Mouse (Mus musculus): ENCODE results near the gene Mien1. TPM values are rescaled to one million over a fixed set of nuclear protein-coding genes. Genes with fewer than 3 reads are reported as not detected.

The Mien1 gene
- polyA plus RNA-seq, 1 experiment from 2014 or later: 269 TPM

DNA sequence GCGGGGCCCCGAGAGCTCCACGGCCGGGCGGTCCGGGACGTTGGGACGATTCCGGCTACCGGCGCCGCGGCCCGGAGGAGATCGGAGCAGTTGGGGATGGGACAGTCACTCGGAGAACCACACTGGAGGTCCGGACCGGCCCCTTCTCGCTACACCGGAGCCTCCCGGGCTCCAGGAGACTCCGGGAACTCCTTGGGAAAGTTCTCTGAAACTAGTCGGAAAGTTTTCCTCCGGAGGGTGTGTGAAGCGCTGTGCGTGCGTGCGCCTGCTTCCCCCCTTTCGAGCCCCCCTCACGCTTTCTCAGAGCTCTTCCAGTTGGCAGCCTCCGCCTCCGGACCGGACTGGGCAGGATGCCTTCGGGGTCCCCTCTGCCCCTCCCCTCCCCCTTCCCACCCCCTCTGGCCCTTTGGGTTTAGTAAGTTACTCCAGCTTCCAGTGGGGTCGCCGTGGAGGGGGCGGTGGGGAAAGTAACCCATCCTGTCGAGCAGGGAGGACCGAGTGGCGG is 25.9 kb downstream of the Mien1 start:
- Histone ChIP-seq H3K27me3 (peaks cover 56% of the 10 kb centered on the region), H3K9ac (peak overlapping the region; percentile 83), H3K4me2 (peak overlapping the region; percentile 97), H3K27ac (peak overlapping the region; percentile 84), H3K4me1 (replicated peaks) (peaks cover 35% of the 10 kb centered on the region), H3K36me3 (no peaks in the 10 kb centered on the region), H3K4me3 (peak overlapping the region; percentile 63), H3K9me3 (no peaks in the 10 kb centered on the region)
- WGBS: under 1% methylated on average over 40 of the region's 40 CpGs
- ATAC-seq (ENCODE audit: low FRiP score): peak; percentile 69

- WGBS: under 1% methylated on average over 47 of the region's 49 CpGs
- ATAC-seq (ENCODE audit: low FRiP score): 0 out of 2 replicates have a peak, but pooled peaks have one; percentile 29
Observed at GRCm38 (mm10) chr11:98412273-98412796, 26.5 kb downstream of the Mien1 start, which contains the start of gene Erbb2. Gene Erbb2 (plus strand): TSS chr11:98412470.

DNA sequence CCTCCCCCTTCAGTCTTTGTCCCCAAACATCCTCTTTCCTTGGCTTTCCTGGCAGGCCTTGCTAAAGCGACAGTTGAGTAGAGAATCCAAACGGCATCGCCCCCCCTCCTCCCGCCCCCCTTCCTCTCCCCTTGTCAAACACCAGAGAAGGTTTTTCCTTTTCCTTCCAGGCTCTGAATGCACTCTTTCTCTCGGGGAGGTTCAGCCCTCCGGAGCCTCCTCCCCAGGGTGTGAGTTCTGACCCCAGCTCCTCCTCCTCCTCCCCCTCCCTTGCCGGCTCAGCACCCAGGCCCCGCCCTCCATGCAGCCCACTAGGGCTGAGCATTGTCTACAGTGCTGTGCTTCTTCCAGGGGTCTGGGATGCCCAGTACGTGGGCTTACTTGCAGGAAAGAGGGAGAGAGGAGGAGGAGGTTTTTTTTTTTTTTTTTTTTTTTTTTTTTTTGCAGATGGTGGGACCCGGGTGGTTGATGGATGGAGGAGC is 29.4 kb downstream of the Mien1 start:
- H3K4me2 ChIP-seq: no peak overlapping the region
- peak overlapping the region; percentile 52; the same call in 1 of the 2 replicates for H3K27ac ChIP-seq
- WGBS: 0% methylated on average over 9 of the region's 10 CpGs
- peak; percentile 70 for ATAC-seq (ENCODE audit: low FRiP score)
- no peak overlapping the region for H3K4me3 ChIP-seq
- H3K27me3 ChIP-seq: peaks cover 50% of the 10 kb centered on the region
- no peaks in the 10 kb centered on the region for H3K9me3 ChIP-seq
- H3K9ac ChIP-seq: 0 out of 2 replicates have a peak overlapping the region, but pooled peaks have one; percentile 43
- H3K36me3 ChIP-seq: no peaks in the 10 kb centered on the region
- peaks cover 34% of the 10 kb centered on the region for H3K4me1 ChIP-seq (replicated peaks)

More at GRCm38 (mm10) chr11:98412273-98412796, 26.5 kb downstream of the Mien1 start, which contains the start of gene Erbb2:
- H3K9ac ChIP-seq: peak within 1 kb of the TSS; percentile 83
- peak within 1 kb of the TSS; percentile 97 for H3K4me2 ChIP-seq
- H3K27ac ChIP-seq: peak within 1 kb of the TSS; percentile 84
- H3K4me1 ChIP-seq (replicated peaks): peaks cover 35% of the 10 kb centered on the region
- H3K9me3 ChIP-seq: no peaks in the 10 kb centered on the region
- no peaks in the 10 kb centered on the region for H3K36me3 ChIP-seq
- H3K27me3 ChIP-seq: peaks cover 56% of the 10 kb centered on the region
- peak within 1 kb of the TSS; percentile 63 for H3K4me3 ChIP-seq

DNA sequence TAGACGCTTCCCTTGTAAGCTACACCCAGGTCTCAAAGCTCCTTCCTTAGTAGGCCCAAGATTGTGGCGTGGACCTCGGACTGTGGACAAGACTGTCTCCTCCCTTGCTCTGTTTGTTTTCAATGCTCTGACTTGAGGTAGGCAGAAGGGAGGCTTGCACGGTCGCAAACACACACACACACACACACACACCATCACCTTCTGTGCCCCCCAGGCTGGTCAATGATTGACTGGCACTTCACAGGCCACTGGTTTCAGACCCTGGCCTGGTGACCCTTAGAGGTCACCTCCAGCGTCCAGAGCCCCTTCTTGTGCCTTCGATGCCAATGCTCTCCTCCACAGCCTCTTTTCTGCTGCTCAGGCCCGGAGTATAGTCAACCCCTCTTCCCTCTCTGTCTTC is 29.9 kb downstream of the Mien1 start:
- ATAC-seq (ENCODE audit: low FRiP score): peak; percentile 21; the same call in 1 of the 2 replicates
- no peaks in the 10 kb centered on the region for H3K36me3 ChIP-seq
- H3K9ac ChIP-seq: no peak overlapping the region
- H3K4me1 ChIP-seq (replicated peaks): peaks cover 29% of the 10 kb centered on the region
- no peak overlapping the region for H3K4me3 ChIP-seq
- peaks cover 46% of the 10 kb centered on the region for H3K27me3 ChIP-seq
- peak overlapping the region; percentile 52; the same call in 1 of the 2 replicates for H3K27ac ChIP-seq
- 33% methylated on average over 8 of the region's 8 CpGs for WGBS
- no peak overlapping the region for H3K4me2 ChIP-seq
- H3K9me3 ChIP-seq: no peaks in the 10 kb centered on the region

GRCm38 (mm10) chr11:98406621-98407020 is 32.2 kb downstream of the Mien1 start:
- H3K4me3 ChIP-seq: no peak overlapping the region
- ATAC-seq (ENCODE audit: low FRiP score): no peak
- H3K27me3 ChIP-seq: peaks cover 39% of the 10 kb centered on the region
- H3K9me3 ChIP-seq: no peaks in the 10 kb centered on the region
- WGBS: 73% methylated on average over 6 of the region's 6 CpGs
- H3K4me2 ChIP-seq: no peak overlapping the region
- H3K27ac ChIP-seq: no peak overlapping the region
- no peaks in the 10 kb centered on the region for H3K36me3 ChIP-seq
- no peak overlapping the region for H3K9ac ChIP-seq
- H3K4me1 ChIP-seq (replicated peaks): peaks cover 7% of the 10 kb centered on the region

DNA sequence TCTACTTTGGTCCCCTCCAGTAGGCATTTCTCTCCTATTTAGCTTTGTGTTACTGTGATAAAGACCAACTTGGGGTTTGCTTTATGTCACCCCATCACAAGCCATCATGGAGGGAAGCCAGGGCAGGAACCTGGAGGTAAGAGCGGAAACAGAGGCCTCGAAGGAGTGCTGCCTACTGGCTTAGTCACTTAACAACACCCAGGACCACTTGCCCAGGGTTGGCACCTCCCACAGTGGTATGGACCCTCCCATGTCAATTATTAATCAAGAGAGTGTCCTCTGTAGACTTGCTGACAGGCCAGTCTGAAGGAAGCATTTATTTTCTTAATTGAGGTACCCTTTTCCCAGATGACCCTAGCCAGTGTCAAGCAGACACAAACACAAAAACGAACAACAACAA is 38.0 kb downstream of the Mien1 start:
- Histone ChIP-seq H3K4me2 (peak overlapping the region; percentile 65), H3K4me3 (peak overlapping the region; percentile 61), H3K9ac (peak overlapping the region; percentile 76), H3K27me3 (peaks cover 20% of the 10 kb centered on the region), H3K27ac (peak overlapping the region; percentile 97), H3K4me1 (replicated peaks) (peaks cover 15% of the 10 kb centered on the region), H3K36me3 (peaks cover 12% of the 10 kb centered on the region), H3K9me3 (no peaks in the 10 kb centered on the region)
- 60% methylated on average over 3 of the region's 3 CpGs for WGBS
- ATAC-seq (ENCODE audit: low FRiP score): no peak

DNA sequence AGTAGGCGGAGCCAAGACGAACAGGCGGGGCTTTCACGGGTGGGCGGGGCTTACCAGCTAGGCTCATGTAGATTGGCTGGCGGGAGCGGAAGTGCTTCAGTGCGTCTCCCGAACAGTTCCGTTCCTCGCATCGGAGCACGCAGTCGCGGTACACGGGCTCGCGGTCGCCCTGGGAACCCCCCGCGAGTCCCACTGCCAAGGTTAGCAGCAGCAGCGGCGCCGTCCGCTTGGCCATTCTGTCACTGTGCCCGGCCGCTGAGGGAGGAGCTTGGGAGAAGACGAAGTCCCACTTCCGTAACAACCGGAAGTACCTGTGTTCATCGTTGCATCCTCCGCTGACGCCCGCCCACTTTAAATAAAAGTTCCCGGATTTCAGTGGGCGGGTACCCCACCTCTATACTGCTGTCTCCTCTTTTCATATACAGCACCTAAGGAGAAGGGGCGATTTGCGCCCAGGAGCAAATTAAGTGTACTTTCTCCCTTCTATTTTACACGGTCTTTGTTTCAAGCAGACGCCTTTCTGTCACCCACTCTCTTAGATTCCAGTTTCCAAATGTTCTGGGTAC is 38.5 kb downstream of the Mien1 start, which contains the start of gene Pgap3:
Gene Pgap3 (minus strand): TSS at position 330 of the 566 bp plus-strand sequence.
- Histone ChIP-seq H3K4me3 (peak within 1 kb of the TSS; percentile 61), H3K9me3 (no peaks in the 10 kb centered on the region), H3K4me2 (peak within 1 kb of the TSS; percentile 65), H3K9ac (peak within 1 kb of the TSS; percentile 76), H3K4me1 (replicated peaks) (peaks cover 17% of the 10 kb centered on the region), H3K36me3 (peaks cover 12% of the 10 kb centered on the region), H3K27me3 (peaks cover 20% of the 10 kb centered on the region), H3K27ac (peak within 1 kb of the TSS; percentile 97)
- WGBS: under 1% methylated on average over 40 of the region's 40 CpGs
- ATAC-seq (ENCODE audit: low FRiP score): peak; percentile 92

DNA sequence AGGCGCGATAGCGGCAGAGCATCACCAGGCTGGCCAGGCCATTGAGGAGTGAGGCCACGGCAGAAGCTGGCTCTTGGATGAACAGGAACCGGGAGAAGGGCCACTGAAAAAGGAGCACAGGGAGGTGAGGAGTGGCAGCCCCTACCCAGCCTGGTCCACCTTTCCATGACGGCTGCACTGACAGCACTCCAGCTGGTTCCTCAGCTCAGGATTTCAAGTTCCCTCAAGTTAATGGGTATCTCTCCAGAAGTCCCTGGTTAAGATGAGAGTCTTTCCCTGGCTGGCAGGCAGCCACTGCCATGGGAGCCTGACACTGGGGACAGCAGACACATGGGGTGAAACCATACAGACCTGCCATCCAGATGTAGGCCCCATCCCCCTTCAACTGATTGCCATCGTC is 40.8 kb downstream of the Mien1 start:
- Histone ChIP-seq H3K9me3 (no peaks in the 10 kb centered on the region), H3K9ac (no peak overlapping the region), H3K36me3 (peaks cover 12% of the 10 kb centered on the region), H3K27ac (no peak overlapping the region), H3K4me2 (no peak overlapping the region), H3K27me3 (peaks cover 17% of the 10 kb centered on the region), H3K4me1 (replicated peaks) (peaks cover 37% of the 10 kb centered on the region), H3K4me3 (no peak overlapping the region)
- WGBS: 92% methylated on average over 7 of the region's 7 CpGs
- no peak for ATAC-seq (ENCODE audit: low FRiP score)

DNA sequence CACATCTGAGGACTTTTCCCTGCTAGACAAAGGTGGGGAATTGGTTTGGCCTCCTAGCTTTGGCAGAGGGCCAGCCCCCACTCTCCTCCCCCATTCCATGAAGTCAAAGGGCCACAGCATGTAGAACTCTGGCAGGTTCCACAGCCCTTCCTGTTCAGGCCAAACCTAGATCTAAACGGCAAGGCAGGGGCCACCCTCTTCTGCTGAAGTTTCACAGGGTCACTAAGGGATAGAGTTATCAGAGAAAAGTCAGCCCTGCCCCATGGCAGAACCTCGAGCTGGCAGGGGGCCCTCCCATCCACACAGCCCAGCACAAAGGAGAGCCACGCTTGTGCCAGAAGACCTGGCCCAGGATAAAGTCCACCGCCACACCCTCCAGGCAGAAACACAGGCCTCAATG is 43.8 kb downstream of the Mien1 start:
- Histone ChIP-seq H3K36me3 (peaks cover 12% of the 10 kb centered on the region), H3K27ac (no peak overlapping the region), H3K4me3 (no peak overlapping the region), H3K4me1 (replicated peaks) (peaks cover 30% of the 10 kb centered on the region), H3K27me3 (peaks cover 36% of the 10 kb centered on the region), H3K9me3 (no peaks in the 10 kb centered on the region), H3K4me2 (no peak overlapping the region), H3K9ac (peak overlapping the region; percentile 24; the same call in 1 of the 2 replicates)
- 62% methylated on average over 4 of the region's 4 CpGs for WGBS
- no peak for ATAC-seq (ENCODE audit: low FRiP score)

GRCm38 (mm10) chr11:98394301-98394700 is 44.5 kb downstream of the Mien1 start:
- no peak overlapping the region for H3K4me2 ChIP-seq
- peaks cover 23% of the 10 kb centered on the region for H3K4me1 ChIP-seq (replicated peaks)
- WGBS: 57% methylated on average over 6 of the region's 6 CpGs
- no peak overlapping the region for H3K9ac ChIP-seq
- no peaks in the 10 kb centered on the region for H3K9me3 ChIP-seq
- H3K36me3 ChIP-seq: peaks cover 12% of the 10 kb centered on the region
- peaks cover 40% of the 10 kb centered on the region for H3K27me3 ChIP-seq
- H3K4me3 ChIP-seq: no peak overlapping the region
- ATAC-seq (ENCODE audit: low FRiP score): no peak
- H3K27ac ChIP-seq: no peak overlapping the region

DNA sequence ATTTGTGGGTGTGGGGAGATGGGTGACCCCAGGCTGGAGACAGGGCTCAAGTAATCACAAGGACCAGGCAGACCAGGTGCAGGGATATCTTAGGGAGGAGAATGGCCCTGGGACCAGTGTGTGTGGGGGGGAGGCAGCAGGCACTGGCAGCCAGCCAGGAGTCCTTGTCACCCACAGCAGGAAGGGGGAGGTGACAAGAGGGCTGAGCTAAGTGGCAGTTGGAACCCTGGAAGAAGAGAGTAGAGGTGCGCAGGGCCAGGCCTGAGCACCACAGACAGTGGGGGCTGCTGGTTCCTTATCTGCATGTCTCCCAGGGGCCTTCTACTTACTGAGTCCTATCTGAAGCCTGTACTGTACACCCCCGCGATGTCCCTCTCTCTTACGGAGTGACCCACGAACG is 45.5 kb downstream of the Mien1 start:
- H3K9ac ChIP-seq: peak overlapping the region; percentile 13; the same call in 1 of the 2 replicates
- H3K4me1 ChIP-seq (replicated peaks): peaks cover 25% of the 10 kb centered on the region
- no peak overlapping the region for H3K4me2 ChIP-seq
- no peak overlapping the region for H3K27ac ChIP-seq
- ATAC-seq (ENCODE audit: low FRiP score): no peak
- H3K9me3 ChIP-seq: no peaks in the 10 kb centered on the region
- 69% methylated on average over 6 of the region's 6 CpGs for WGBS
- H3K27me3 ChIP-seq: peaks cover 46% of the 10 kb centered on the region
- H3K4me3 ChIP-seq: no peak overlapping the region
- H3K36me3 ChIP-seq: peaks cover 12% of the 10 kb centered on the region

DNA sequence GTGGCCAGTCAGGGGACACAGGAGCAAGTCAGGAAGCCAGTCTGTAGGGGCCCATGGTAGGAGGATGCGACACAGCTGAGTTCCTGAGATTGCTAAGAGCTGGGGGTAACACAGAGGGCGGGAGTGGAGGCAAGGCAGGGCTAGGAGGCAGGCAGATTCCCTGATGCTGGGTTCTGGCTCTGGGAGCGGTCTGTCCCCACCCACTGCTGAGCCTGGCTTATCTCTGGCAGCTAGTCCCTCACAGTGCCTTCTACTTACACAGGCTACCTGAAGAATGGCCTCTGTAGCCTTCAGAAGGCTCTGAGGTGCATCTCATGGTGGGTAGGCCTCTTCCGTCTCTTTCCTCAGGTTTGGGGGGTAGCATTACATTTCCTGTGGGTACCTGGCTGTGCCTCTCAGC is 46.1 kb downstream of the Mien1 start:
- Histone ChIP-seq H3K4me1 (replicated peaks) (peaks cover 27% of the 10 kb centered on the region), H3K4me2 (no peak overlapping the region), H3K27me3 (peaks cover 53% of the 10 kb centered on the region), H3K9ac (no peak overlapping the region), H3K36me3 (peaks cover 8% of the 10 kb centered on the region), H3K27ac (no peak overlapping the region), H3K9me3 (no peaks in the 10 kb centered on the region), H3K4me3 (no peak overlapping the region)
- WGBS: 49% methylated on average over 4 of the region's 4 CpGs
- ATAC-seq (ENCODE audit: low FRiP score): no peak
